Mouse (Mus musculus) thymus, adult 2 months (tissue): Measurements from ENCODE around the gene Exoc2.

ENCODE experiments used
- CTCF ChIP-seq: fragments of 200-500 bp; IDR thresholded peaks from 2 replicates; pipeline ENCODE4 v1.5.1; 2012; ENCODE audit warnings: mild to moderate bottlenecking, control low read depth, low read length, moderate library complexity, borderline replicate concordance; ENCODE audit not compliant: control insufficient read depth, poor library complexity, insufficient read depth; ENCODE audit errors: extremely low read depth
- POLR2A ChIP-seq: fragments of 200-500 bp; IDR thresholded peaks from 2 replicates; pipeline ENCODE4 v1.6.1; 2012; ENCODE audit warnings: mild to moderate bottlenecking, low read length, control low read depth, moderate library complexity; ENCODE audit not compliant: control insufficient read depth, poor library complexity, insufficient read depth; ENCODE audit errors: extremely low read depth

DNA sequence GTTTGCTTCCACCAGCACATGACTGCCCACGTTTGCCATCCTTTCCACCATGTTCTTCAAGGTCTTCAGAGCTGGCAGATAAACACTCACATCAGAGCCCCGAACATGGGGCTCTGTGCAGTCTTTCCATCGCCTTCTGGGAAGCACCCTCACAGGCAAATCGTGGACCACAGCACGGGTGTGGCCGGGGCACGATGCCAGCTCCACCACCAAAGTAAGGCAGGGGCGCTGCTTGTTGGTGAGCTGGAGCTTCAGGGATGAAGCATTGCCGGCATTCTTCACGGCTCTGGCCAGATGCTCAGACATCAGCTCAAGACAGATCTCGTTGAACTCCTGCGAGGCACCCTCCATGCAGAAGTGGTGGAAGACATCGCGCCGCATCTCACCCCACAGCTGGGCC is 26.8 kb downstream of the Exoc2 start:
- TF ChIP-seq POLR2A (no peak), CTCF (no peak)
